Mouse (Mus musculus): ENCODE measurements at regions not wholly inside any gene's neighbourhood (a gene's known extent, or its start where the extent isn't known, plus 50 kb on each side); places are given as distances from the start of the nearest gene placed in this dataset.

- no peak for DNase-seq (ENCODE audit: low spot score in 2 of 2)
Measured at GRCm38 (mm10) chr2:159950369-159950768, 383.6 kb downstream of the Gm826 start.

- DNase-seq (ENCODE audit: low spot score in 2 of 2): no peak
Measured at GRCm38 (mm10) chr2:159949046-159949445, 384.9 kb downstream of the Gm826 start.

- no peak for DNase-seq (ENCODE audit: low spot score in 2 of 2)
Measured at GRCm38 (mm10) chr2:159930744-159931143, 403.2 kb downstream of the Gm826 start.

GRCm38 (mm10) chr2:159889701-159890100 is 444.3 kb downstream of the Gm826 start:
- no peak for DNase-seq (ENCODE audit: low spot score in 2 of 2)

GRCm38 (mm10) chr2:159884773-159885459 is 449.0 kb downstream of the Gm826 start:
- DNase-seq (ENCODE audit: low spot score in 2 of 2): no peak

GRCm38 (mm10) chr2:159866981-159867380 is 467.0 kb downstream of the Gm826 start:
- DNase-seq (ENCODE audit: low spot score in 2 of 2): no peak

GRCm38 (mm10) chr2:159866391-159866790 is 467.6 kb downstream of the Gm826 start:
- no peak for DNase-seq (ENCODE audit: low spot score in 2 of 2)

GRCm38 (mm10) chr2:159863185-159863584 is 470.8 kb downstream of the Gm826 start:
- DNase-seq (ENCODE audit: low spot score in 2 of 2): no peak

GRCm38 (mm10) chr2:159853891-159854665 is 479.9 kb downstream of the Gm826 start:
- no peak for DNase-seq (ENCODE audit: low spot score in 2 of 2)

- DNase-seq (ENCODE audit: low spot score in 2 of 2): no peak
Measured at GRCm38 (mm10) chr2:159852959-159853358, 481.0 kb downstream of the Gm826 start.

- DNase-seq (ENCODE audit: low spot score in 2 of 2): no peak
Measured at GRCm38 (mm10) chr2:159832488-159833113, 501.4 kb downstream of the Gm826 start.

- no peak for DNase-seq (ENCODE audit: low spot score in 2 of 2)
Measured at GRCm38 (mm10) chr2:159826417-159826816, 507.5 kb downstream of the Gm826 start.

- DNase-seq (ENCODE audit: low spot score in 2 of 2): no peak
Measured at GRCm38 (mm10) chr2:159818556-159818955, 515.4 kb downstream of the Gm826 start.

- no peak for DNase-seq (ENCODE audit: low spot score in 2 of 2)
Measured at GRCm38 (mm10) chr2:159816344-159816743, 517.6 kb downstream of the Gm826 start.

All from spleen, postnatal 36 days (tissue).